Mouse (Mus musculus): ENCODE measurements at regions not wholly inside any gene's neighbourhood (a gene's known extent, or its start where the extent isn't known, plus 50 kb on each side); places are given as distances from the start of the nearest gene placed in this dataset.

- H3K9me3 ChIP-seq: no peaks in the 10 kb centered on the region
- no peak overlapping the region for H3K4me3 ChIP-seq
- no peaks in the 10 kb centered on the region for H3K36me3 ChIP-seq
- ATAC-seq (ENCODE audit: insufficient number of reproducible peaks, insufficient read depth, low FRiP score, low TSS enrichment, low read depth): no peak
- no peaks in the 10 kb centered on the region for H3K27me3 ChIP-seq
- no peak overlapping the region for H3K27ac ChIP-seq
- no peak overlapping the region for H3K4me2 ChIP-seq
- 79% methylated on average over 9 of the region's 9 CpGs for WGBS
- no peak overlapping the region for H3K9ac ChIP-seq
- peaks cover 28% of the 10 kb centered on the region for H3K4me1 ChIP-seq
Observed at GRCm38 (mm10) chr6:31085760-31086108, 126.9 kb upstream of the Klf14 start.

- H3K27me3 ChIP-seq: no peaks in the 10 kb centered on the region
- no peak overlapping the region for H3K4me3 ChIP-seq
- peaks cover 28% of the 10 kb centered on the region for H3K4me1 ChIP-seq
- H3K9me3 ChIP-seq: no peaks in the 10 kb centered on the region
- H3K9ac ChIP-seq: no peak overlapping the region
- ATAC-seq (ENCODE audit: insufficient number of reproducible peaks, insufficient read depth, low FRiP score, low TSS enrichment, low read depth): no peak
- 92% methylated on average over 5 of the region's 5 CpGs for WGBS
- H3K27ac ChIP-seq: no peak overlapping the region
- H3K36me3 ChIP-seq: no peaks in the 10 kb centered on the region
- H3K4me2 ChIP-seq: no peak overlapping the region
Observed at GRCm38 (mm10) chr6:31086283-31086682, 127.4 kb upstream of the Klf14 start.

GRCm38 (mm10) chr6:31086798-31087360, 128.0 kb upstream of the Klf14 start:
- Histone ChIP-seq H3K27ac (no peak overlapping the region), H3K27me3 (no peaks in the 10 kb centered on the region), H3K4me3 (no peak overlapping the region), H3K9me3 (no peaks in the 10 kb centered on the region), H3K9ac (no peak overlapping the region), H3K4me1 (peaks cover 28% of the 10 kb centered on the region), H3K36me3 (no peaks in the 10 kb centered on the region), H3K4me2 (no peak overlapping the region)
- ATAC-seq (ENCODE audit: insufficient number of reproducible peaks, insufficient read depth, low FRiP score, low TSS enrichment, low read depth): no peak
- WGBS: 76% methylated on average over 7 of the region's 7 CpGs

- Histone ChIP-seq H3K27me3 (no peaks in the 10 kb centered on the region), H3K36me3 (no peaks in the 10 kb centered on the region), H3K4me3 (no peak overlapping the region), H3K9ac (no peak overlapping the region), H3K4me2 (no peak overlapping the region), H3K9me3 (no peaks in the 10 kb centered on the region), H3K4me1 (peaks cover 25% of the 10 kb centered on the region), H3K27ac (peak overlapping the region; percentile 62)
- WGBS: 63% methylated on average over 4 of the region's 4 CpGs
- ATAC-seq (ENCODE audit: insufficient number of reproducible peaks, insufficient read depth, low FRiP score, low TSS enrichment, low read depth): no peak
Observed at GRCm38 (mm10) chr6:31087511-31087910, 128.6 kb upstream of the Klf14 start.

DNA sequence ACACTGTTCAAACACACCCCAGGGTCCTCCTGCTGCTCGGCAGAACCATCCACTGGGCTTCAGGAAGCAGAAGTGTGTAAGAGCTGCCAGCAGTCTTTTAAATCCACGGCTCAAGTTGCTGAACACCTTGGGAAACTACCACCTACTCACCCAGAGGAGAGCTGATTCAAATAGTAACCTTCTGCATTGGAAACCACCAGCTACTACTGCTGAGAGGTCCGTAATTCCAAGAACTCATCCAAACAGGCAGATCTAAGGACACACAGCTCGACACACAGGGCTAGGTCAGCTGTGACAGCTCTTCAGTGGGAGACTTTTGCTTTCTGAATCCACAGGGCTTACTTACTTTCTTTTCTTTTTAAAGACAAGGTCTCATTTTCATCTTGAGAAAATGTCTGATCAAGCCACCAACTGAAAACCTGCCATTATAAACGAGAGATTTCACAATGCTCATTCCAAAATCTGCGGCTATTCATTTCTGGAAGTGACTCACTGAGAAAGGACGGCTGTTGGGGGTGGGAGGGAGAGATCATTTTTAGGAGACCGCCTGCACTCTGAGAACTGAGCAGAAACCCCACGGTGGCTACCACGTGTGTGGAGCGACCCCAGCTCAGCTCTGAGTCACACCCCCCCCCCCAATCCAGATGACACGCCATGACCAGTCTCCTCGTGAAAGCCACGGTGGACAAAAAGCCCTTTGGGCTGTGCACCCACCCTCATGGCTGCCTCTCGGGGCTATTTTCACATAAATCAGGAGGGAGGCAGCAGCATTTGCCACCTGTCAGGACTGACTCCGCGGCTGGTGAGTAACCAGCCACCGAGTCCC, 129.5 kb upstream of the Klf14 start:
- no peaks in the 10 kb centered on the region for H3K36me3 ChIP-seq
- no peaks in the 10 kb centered on the region for H3K27me3 ChIP-seq
- H3K4me3 ChIP-seq: peak overlapping the region; percentile 9
- H3K27ac ChIP-seq: peak overlapping the region; percentile 62
- H3K9me3 ChIP-seq: no peaks in the 10 kb centered on the region
- WGBS: 49% methylated on average over 18 of the region's 18 CpGs
- peaks cover 25% of the 10 kb centered on the region for H3K4me1 ChIP-seq
- H3K9ac ChIP-seq: 0 out of 2 replicates have a peak overlapping the region, but pooled peaks have one; percentile 32
- no peak for ATAC-seq (ENCODE audit: insufficient number of reproducible peaks, insufficient read depth, low FRiP score, low TSS enrichment, low read depth)
- peak overlapping the region; percentile 52 for H3K4me2 ChIP-seq

DNA sequence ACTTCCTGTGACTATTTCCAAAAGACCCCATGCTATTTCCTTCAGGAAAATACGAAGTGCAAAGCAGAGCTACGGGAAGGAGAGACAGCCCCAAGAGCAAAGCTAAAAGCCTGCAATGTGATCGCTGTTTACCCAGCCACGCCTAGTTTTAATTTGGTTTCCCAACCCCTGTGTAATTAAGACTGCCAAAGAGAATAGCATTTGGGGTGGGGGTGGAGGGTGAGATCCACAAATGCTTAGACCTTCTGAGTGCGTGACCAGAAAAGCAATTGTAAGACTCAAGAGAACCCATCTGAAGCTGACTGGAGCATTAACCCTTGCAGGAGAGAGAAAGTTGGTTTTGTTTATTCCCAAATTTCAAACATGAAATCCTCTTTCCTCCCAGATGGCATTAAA, 130.1 kb upstream of the Klf14 start:
- Histone ChIP-seq H3K36me3 (no peaks in the 10 kb centered on the region), H3K9me3 (no peaks in the 10 kb centered on the region), H3K27me3 (no peaks in the 10 kb centered on the region), H3K9ac (0 out of 2 replicates have a peak overlapping the region, but pooled peaks have one; percentile 32), H3K4me1 (peaks cover 25% of the 10 kb centered on the region), H3K4me3 (peak overlapping the region; percentile 9), H3K4me2 (peak overlapping the region; percentile 52), H3K27ac (peak overlapping the region; percentile 62)
- no peak for ATAC-seq (ENCODE audit: insufficient number of reproducible peaks, insufficient read depth, low FRiP score, low TSS enrichment, low read depth)
- 29% methylated on average over 5 of the region's 5 CpGs for WGBS

GRCm38 (mm10) chr6:31090288-31090687, 131.4 kb upstream of the Klf14 start:
- Histone ChIP-seq H3K4me1 (peaks cover 25% of the 10 kb centered on the region), H3K27me3 (no peaks in the 10 kb centered on the region), H3K9me3 (no peaks in the 10 kb centered on the region), H3K4me3 (no peak overlapping the region), H3K9ac (no peak overlapping the region), H3K27ac (no peak overlapping the region), H3K4me2 (no peak overlapping the region), H3K36me3 (no peaks in the 10 kb centered on the region)
- ATAC-seq (ENCODE audit: insufficient number of reproducible peaks, insufficient read depth, low FRiP score, low TSS enrichment, low read depth): no peak
- WGBS: 94% methylated on average over 6 of the region's 6 CpGs

- no peak for ATAC-seq (ENCODE audit: insufficient number of reproducible peaks, insufficient read depth, low FRiP score, low TSS enrichment, low read depth)
- no peaks in the 10 kb centered on the region for H3K9me3 ChIP-seq
- 75% methylated on average over 7 of the region's 7 CpGs for WGBS
- H3K36me3 ChIP-seq: no peaks in the 10 kb centered on the region
- no peak overlapping the region for H3K9ac ChIP-seq
- H3K4me1 ChIP-seq: peaks cover 25% of the 10 kb centered on the region
- H3K27me3 ChIP-seq: no peaks in the 10 kb centered on the region
- H3K4me2 ChIP-seq: no peak overlapping the region
- H3K27ac ChIP-seq: no peak overlapping the region
- H3K4me3 ChIP-seq: no peak overlapping the region
Observed at GRCm38 (mm10) chr6:31090791-31091190, 131.9 kb upstream of the Klf14 start.

DNA sequence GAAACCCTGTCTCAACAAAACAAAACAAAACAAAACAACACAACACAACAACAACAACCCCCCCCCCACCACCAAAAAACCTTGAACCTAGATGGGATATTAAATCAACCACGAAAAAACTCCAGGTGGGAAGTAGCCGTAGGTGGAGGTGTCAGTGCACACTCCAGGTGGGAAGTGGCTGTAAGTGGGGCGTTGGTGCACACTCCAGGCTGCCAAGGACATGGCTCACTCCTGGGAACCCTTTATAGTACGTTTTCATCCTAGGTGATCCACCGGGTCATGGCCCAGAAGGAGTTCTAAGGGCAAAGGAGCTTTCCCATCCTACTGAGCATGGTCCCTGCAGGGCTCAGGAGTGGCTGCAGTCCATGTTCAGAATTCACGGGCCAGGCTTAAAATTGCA, 133.4 kb upstream of the Klf14 start:
- ATAC-seq (ENCODE audit: insufficient number of reproducible peaks, insufficient read depth, low FRiP score, low TSS enrichment, low read depth): no peak
- Histone ChIP-seq H3K9me3 (no peaks in the 10 kb centered on the region), H3K36me3 (no peaks in the 10 kb centered on the region), H3K4me1 (peaks cover 36% of the 10 kb centered on the region), H3K27me3 (no peaks in the 10 kb centered on the region), H3K9ac (no peak overlapping the region), H3K4me3 (no peak overlapping the region), H3K27ac (no peak overlapping the region), H3K4me2 (no peak overlapping the region)
- 83% methylated on average over 6 of the region's 6 CpGs for WGBS

- Histone ChIP-seq H3K4me3 (no peak overlapping the region), H3K9ac (no peak overlapping the region), H3K4me1 (peaks cover 36% of the 10 kb centered on the region), H3K27ac (no peak overlapping the region), H3K4me2 (no peak overlapping the region), H3K9me3 (no peaks in the 10 kb centered on the region), H3K27me3 (no peaks in the 10 kb centered on the region), H3K36me3 (no peaks in the 10 kb centered on the region)
- WGBS: 79% methylated on average over 5 of the region's 5 CpGs
- ATAC-seq (ENCODE audit: insufficient number of reproducible peaks, insufficient read depth, low FRiP score, low TSS enrichment, low read depth): no peak
Observed at GRCm38 (mm10) chr6:31092760-31093159, 133.9 kb upstream of the Klf14 start.

GRCm38 (mm10) chr6:31095943-31096714, 137.3 kb upstream of the Klf14 start:
- Histone ChIP-seq H3K27ac (peak overlapping the region; percentile 69), H3K4me3 (no peak overlapping the region), H3K9ac (no peak overlapping the region), H3K36me3 (no peaks in the 10 kb centered on the region), H3K4me2 (no peak overlapping the region), H3K9me3 (no peaks in the 10 kb centered on the region), H3K4me1 (peaks cover 23% of the 10 kb centered on the region), H3K27me3 (no peaks in the 10 kb centered on the region)
- 53% methylated on average over 21 of the region's 21 CpGs for WGBS
- no peak for ATAC-seq (ENCODE audit: insufficient number of reproducible peaks, insufficient read depth, low FRiP score, low TSS enrichment, low read depth)
